Mouse (Mus musculus) frontal cortex, postnatal 36 days (tissue): ENCODE data around the gene Rwdd2a.

ENCODE experiments used
- DNase-seq, 2 experiments: peaks; one replicate each; pipeline ENCODE4 v3.0.0; 2022; ENCODE audit warnings: low spot score in 2 of 2

Gene Rwdd2a

DNA sequence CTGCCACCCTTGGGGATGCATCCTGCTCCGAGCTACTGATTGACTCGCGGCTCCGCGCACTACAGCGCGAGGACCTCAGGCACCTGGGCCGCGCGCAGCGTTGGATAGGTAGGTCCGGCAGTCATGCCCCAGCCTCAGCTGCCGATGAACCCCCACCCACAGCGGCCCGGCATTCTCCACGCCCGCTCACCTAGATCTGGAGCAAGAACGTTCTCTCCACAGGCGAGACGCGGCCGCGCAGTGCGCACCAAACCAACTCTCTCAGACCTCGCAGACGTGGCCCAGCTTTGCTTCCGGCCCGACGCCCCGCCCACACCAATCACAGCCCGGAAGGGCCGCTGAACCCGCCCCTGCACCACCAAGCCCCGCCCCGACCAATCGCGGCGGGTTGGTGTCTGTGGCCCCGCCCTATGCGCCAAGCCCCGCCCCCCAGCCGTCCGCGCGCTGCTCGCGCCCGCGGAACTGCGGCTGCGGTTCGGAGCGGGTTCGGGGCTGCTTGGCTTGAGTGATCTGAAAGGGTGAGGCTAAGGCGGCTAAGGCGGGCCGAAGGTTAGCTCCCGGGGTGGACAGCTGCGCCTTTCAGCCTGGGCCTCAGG, at the start of gene Rwdd2a, which contains the start of gene Pgm3:
Gene Rwdd2a (plus strand): TSS at position 452 of the 596 bp plus-strand sequence.
Gene Pgm3 (minus strand): TSS at position 303 of the 596 bp plus-strand sequence.
- peak; percentile 93 to 94 for DNase-seq

DNA sequence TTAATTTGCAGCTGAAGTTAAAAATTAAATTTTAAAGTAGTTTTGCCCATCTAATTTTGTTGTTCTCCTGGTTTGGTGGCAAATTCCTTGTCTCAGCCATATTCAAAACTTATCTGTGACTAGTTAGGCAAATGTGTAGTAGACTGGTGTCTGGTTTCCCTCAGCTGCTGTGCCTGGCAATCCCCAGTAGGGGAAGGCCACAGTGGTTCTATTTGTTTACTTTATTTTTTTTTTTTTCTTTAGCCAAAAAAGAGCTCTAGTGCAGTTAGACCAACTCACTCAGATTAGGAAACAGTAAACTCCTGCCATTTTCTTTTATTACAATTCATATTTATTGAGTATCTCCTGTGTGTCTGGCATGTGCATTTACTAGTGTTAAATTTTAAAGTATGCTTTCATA, 49.5 kb upstream of the Rwdd2a start:
- DNase-seq, result no peak

DNA sequence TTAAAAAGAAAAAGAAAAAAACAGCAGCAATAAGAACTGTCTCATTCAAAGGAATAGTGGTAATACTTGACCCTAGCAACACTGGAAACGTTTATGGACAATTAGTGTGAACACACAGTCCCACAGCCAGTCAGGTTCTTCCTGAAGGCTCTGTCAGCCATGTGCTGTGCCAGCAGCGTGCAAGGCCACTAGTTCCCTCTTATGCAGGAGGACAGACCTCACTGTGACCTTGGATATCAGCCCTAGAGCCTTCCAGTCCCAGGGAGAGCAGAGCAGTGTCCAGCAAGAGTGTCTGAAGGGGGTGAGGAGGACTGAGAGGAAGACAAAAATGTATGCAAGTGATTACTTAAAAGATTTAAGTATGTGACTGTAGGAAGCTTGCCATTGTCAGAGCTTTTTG, 46.2 kb upstream of the Rwdd2a start:
- DNase-seq, result no peak

DNA sequence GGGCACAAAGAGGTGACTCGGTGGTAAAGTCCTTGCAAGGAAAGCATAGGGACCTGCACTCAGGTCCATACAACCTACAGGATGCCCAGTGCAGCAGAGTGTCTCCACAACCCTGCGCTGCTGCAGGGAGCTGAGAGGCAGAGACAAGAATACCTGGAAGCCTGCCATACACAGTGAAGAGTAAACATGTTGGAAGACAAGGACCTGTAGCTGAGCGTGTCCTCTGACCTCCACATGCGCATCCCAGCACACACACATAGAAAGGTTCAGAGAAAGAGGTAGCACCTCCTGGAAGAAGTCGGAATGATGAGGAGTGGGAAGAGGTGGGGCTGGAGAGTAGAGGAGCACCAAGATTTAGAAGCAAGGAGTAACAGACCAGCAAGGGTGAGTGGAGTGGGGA, 37.7 kb upstream of the Rwdd2a start:
- DNase-seq, result no peak

DNA sequence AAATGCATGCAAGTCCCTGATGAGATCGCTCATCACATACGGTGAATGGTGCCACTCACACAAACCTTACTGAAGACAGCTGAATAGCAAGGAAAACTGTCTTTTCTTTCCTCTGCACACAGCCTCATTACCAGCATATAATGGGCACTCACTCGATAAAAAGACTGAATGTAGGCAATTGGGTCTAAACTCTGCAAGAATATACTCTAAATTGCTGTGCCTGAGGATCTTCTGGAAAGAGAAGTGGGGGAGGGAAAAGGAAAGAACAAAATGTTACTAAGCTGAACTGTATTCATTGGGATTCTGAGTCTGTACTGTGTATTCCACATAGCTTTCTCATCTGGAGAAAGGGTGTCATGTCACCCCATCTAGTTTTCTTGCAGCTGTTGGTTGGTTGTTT, 28.3 kb upstream of the Rwdd2a start:
- no peak for DNase-seq

DNA sequence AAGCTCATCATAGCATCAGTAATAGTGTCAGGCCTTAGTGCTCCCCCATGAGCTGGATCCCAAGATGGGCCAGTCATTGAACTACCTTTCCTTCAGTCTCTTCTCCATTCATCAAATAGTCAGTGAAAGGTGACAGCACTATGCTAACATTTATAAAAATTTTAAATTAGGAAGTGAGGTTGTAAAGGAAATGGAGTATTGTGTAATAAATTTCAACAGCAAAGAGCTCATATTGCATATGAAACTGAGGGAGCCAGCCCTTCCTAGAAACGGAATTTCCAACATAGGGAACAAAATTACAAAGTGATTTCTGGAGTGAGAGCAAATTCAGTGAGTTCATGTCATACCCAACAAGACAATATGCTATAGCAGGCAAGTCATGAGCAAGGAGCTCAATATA, 27.2 kb upstream of the Rwdd2a start:
- no peak for DNase-seq

DNA sequence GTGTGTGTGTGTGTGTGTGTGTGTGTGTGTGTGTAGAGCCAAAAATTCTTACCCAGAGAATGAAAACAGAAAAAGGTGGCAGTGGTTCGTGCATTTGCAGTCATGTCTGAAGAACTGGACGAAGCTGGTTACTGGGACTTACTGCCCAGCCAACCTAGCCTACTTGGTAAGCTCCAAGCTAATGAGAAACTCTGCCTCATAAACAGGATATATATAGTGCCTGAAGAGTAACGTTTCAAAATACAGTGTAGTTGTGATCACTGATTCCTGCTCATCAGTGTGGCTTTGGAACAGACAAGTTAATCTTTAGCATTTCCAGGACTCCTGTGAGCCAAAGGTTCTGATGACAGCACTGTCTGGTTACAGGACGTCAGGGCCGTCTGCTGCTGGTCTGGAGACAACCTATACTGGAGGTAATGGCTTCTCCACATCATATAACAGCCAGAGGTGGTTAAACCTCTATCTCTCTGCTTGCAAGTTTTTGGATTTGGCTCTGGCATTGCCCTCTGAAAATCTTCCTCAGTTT, 22.1 kb upstream of the Rwdd2a start:
- no peak for DNase-seq

DNA sequence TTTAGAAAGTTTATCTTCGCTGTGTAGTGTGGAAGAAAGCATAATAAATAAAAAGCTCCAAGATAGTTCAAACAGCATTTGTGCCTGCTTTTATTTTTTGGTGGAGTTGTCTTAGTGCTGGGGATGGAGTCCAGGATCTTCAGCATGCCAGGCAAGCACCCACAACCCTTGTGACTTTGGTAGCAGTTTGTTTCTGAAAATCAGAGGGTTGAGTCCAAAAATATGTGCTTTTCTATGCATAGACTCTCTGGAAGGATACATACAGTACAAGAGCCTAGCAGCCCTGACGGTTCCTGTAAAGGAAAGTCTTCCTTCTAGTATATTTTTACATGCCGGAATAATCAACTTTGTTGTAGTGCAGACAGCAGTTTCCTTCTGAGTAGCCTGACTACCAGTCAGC, 21.1 kb upstream of the Rwdd2a start:
- no peak for DNase-seq

DNA sequence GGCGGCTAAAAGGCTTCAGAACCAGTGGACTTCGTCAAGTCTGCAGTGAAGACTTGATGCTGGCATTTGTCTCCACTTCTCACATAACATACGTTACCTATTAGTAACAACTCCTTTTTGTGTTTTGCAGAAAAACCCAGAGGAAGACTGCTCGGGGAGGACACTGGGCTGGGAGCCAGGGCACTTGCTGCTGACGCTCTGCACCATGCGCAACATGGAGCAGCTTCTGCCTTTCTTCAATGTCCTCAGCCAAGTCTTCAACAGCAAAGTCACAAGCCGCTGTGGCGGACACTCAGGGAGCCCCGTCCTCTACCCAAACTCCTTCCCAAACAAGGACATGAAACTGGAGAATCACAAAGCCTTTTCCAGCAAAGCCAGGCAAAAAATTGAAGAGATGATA, 17.9 kb upstream of the Rwdd2a start:
- DNase-seq, result no peak

DNA sequence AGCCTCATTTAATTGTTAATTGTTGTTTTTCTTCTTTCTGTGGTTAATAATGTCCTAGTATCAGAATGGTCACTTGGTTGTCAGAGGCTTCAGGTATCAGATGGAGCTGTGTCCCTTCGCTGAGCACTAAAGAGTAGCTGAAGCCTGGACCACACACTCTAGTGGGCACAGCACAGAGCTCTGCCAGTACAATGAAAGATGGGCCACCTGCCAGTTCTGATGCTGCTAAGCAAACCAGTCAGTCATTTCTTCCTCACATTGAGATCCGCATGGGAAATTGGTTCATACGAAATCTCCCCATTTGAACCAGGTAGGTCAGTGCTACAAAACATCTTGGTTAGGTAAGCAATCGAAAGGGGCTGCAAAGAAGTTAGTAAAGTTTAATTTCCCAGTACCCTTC, 17.1 kb upstream of the Rwdd2a start:
- no peak for DNase-seq

DNA sequence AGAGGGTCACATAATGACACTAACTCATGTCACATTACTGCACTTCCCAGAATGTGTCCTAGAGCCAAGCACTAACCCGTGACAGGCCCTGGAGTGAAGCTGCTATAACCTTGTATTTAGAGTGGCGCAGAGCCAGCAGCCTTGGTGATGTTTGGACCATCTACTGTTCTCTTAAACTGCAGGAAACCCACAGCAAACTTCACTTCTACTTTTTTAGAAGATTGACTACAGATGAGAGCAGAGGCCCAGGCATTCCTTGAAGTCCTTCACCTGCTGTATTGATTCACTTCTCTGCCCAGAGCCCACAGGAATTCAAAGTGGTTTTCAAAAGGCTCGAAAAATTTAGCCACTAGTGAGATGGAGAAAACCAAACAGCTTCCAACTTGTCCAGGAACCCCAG, 11.2 kb upstream of the Rwdd2a start:
- DNase-seq, result no peak

DNA sequence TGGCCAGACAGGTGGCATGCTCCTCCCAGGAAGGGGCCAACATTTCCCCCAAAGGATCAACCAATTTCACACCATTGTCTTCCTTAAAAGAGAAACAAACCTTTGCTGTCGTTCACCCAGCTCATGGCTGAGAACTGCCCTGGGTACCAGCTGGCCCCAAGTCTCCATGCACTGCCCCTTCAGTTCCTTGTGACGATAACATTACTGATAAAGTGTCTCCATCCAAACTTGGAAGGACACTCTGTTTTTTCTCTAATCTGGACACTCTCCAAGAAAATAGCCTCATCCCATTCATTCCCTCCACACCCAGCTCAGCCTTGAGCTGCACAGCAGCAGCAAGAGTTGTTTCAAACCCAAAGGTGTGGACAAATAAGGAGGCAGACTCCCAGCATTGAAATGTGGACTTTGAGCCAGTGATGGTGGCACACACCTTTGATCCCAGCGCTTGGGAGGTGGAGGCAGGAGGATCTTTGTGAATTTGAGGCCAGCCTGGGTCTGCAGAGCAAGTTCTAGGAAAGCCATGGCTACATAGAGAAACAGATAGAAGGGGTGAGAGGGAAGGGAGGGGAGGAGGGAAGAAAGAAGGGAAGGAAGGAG, 2.4 kb upstream of the Rwdd2a start:
- no peak for DNase-seq

DNA sequence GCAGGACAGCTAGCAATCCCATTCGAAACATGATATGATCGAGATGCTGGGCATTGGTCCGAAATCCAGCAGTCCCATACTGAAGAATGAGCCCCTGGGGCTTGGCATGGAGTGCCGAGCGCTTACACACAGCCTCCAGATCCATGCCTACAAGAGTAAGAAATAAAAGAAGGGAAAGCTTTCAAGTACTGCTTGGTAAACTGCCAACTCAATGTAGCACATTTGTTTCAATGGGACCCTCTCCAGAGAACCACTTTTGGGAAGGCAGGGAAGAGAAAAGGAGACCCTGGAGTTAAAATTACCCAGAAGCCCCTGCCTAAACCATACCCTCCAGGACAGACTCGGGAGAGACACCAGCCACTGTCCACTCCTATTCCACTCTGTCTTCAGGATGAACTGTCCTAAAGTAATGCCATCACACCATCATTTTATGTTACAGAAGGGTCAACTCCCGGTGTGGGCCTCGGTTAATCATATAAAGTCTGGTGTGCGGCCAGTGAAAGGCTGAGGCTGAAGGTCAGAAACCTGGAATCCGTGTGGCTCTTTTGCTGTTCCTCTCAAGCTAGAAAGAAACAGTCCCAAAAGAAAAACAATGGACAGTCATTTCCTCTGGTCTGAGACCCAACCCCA, 1.4 kb upstream of the Rwdd2a start:
- no peak for DNase-seq

DNA sequence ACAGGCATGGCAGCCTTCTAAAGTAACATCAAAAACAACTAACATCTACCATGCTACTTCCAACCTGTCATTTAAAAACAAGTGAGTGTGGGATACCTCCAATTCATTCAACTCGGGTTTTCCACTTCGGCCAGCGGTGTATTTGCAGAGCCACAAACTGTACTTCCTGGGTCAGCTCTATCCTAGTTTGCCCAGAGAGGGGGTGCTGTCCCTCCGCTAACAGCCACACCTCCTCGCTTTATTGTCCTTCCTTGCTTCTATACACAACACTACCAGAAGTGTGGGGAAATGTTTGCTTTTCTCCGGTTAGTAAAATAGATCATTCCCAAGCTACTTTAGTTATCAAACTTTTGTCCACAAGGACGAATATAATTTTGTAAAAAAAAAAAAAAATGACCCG, 845 bp upstream of the Rwdd2a start:
- DNase-seq, result no peak

DNA sequence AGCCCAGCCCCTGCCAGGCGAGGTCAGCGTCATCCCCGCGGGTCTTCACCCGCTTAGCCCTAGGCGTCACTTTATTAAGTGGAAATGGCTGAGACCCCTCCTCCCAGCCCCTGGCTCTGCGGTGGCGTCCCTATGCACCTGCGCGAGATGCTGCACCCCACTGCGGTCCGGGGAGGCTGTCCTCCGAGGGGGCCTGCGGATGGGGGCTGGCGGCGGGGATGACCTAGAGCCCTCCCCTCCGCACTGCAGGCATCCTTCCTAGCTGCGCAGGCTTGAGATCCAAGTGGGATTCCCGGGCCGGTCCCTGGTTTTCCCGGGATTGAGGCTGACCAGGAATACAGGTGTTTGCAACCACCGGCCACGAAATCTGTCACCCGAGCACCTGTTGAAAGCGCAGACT, 405 bp downstream of the Rwdd2a start:
- peak; percentile 28 to 37 for DNase-seq

DNA sequence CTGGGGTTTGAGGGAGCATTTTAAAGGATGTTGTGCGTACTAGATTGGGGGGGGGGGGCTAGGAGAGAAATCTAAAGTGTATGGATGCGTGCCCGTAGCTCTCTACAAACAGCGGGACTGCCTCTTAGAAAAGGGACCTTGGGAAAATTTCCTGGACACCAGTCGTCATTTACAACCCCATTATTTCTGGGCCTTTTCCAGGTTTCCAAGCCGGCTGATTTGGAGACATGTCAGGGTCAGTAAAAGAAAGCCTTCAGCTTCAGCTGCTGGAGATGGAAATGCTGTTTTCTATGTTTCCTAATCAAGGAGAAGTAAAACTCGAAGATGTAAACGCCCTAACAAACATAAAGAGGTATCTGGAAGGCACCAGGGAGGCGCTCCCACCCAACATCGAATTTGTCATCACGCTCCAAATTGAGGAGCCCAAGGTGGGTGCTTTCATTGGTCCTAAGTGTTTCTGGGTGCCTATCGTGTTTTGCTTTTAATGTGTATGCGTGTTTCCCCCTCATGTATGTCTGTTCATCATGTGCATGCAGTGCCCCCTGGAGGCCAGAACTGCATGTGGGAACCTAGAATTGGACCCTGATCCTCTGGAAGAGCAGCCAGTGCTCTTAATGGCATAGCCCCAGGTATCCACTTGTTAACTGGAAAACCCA, 973 bp downstream of the Rwdd2a start:
- peak; percentile 77 to 87 for DNase-seq

DNA sequence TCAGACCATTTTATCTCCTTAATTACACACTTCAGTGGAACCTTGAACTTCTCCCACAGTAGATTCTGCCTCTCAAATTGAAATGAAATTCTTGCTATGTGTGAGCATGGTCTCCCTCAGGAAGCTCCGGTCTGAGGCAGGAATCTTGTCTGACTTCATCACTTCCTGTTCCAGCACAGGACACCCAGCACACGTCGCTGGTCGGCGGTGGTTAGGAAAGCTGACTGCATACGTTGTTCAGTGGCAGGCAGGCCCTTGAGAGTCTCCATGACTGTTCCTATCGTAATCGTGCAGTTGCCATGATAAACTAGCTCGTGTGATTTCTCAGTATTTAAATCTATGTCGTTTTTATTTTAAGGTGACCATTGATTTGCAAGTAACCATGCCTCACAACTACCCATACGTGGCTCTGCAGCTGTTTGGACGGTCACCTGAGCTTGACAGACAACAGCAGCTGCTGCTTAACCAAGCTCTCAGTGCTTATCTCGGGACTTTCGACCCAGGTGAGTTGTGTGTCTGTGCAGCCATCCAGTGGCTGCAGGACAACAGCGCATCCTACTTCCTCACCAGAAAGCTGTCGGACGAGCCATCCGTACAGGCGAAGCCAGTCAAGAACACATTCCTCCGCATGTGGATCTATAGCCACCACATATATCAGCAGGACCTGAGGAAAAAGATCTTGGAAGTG, 2.0 kb downstream of the Rwdd2a start:
- no peak for DNase-seq

DNA sequence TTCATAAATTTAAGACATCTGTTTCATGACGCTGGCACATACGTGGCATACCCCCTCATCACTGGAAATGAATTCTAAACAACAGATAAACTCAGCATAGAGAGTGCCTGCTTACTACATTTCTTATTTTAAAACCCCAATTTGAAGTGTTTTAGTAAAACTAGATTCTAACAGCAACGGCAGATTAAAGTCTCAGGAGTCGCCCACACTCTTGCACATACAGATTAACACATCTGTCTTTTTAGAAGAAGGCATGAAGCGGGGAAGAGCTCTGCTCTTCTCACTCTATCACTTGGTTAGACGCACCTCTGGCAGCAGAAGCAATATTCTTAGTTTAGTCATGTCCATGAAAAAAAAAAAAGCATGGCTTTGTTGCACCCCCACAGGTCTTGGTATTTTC, 3.4 kb downstream of the Rwdd2a start:
- no peak for DNase-seq

DNA sequence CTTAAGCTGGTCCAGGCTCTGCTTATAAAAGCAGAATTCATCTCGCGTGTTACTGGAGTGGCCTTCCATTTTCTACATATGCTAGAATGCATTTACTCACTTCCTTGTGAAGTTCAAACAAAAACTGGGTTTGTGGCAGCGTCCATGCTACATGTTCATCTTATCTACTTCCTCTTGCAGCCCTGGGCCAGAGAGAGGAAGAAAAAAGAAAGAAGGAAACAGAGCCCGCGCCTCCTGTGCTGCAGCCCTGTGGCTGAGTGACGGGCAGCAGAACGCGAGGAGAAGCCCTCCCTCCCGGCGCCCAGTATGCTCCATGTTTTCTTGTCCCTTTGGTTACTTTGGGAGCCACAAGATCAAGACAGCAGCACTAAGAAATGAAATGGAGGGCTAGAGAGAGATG, 7.9 kb downstream of the Rwdd2a start:
- DNase-seq, result no peak

DNA sequence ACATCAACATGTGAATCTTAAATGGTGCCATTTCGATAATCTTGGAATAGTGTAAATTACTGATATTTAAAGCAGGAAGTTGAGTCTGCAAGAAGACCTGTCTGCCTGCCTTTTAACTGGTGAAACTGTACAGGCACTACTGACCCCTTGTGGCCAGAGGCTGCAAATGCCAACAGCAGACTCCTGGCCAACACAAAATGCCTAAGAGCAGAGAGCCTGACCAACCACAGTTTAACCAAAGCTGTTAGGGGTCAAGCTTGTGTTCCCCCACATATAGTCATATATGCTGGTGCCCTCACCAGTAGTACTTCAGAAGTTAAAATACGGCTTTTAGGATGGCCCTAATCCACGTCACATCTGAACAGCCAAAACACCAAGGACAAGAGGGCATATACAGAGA, 11.9 kb downstream of the Rwdd2a start:
- peak; percentile 64 to 81 for DNase-seq

DNA sequence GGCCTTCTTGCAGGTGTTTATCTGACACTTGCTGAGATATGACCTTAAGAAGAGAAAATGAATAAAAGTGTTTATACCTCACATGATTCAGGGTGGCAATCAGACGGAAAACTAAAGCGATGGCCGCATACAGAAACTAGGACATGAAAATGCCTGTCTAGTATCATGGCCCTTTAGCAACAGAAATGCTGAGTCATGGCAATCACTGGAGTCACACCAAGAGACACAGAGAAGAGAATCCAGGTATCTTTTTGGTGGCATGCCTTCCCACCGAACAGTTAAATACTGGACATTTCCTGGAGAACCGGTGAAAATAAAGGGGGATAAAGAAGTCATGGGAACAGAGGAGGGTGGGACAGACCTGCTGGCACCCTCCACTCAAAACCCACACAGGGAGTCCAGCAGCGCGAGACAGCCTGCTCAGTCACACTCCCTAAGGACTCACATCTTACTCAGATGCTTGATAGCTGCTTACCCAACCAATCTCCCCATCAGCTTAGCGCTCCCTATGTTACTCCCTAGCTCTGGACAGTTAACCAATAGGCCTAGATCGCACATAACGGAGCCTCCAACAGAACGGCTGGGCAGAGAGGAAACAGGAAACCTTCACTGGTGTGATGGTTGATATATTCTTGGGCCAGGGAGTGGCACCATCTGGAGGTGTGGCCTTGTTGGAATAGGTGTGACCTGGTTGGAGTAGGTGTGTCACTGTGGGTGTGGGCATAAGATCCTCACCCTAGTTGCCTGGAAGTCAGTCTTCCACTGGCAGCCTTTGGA, 15.4 kb downstream of the Rwdd2a start:
- no peak for DNase-seq
